Mouse (Mus musculus) liver, postnatal 0 days (tissue): ENCODE measurements at regions not wholly inside any gene's neighbourhood (a gene's known extent, or its start where the extent isn't known, plus 50 kb on each side); places are given as distances from the start of the nearest gene placed in this dataset.

Source experiments
- ATAC-seq: fragments of 200-750 bp; cut with Nextera tagmentation; 2 replicates; pipeline ENCODE4 v1.8.0; 2017; ENCODE audit warnings: mild to moderate bottlenecking, moderate library complexity
- DNase-seq: peaks from one replicate; pipeline ENCODE4 v3.0.0-alpha.2; 2016
- H3K27ac ChIP-seq: fragments of 300-500 bp; sonication (generic); 2 replicates; pipeline ENCODE4 v1.5.1; 2014; ENCODE audit warnings: antibody characterized with exemption, moderate library complexity, mild to moderate bottlenecking, low read depth
- H3K27me3 ChIP-seq: fragments of 300-500 bp; sonication (generic); 2 replicates; pipeline ENCODE4 v1.6.1; 2014; ENCODE audit warnings: low read length, control low read depth, mixed read lengths; ENCODE audit not compliant: insufficient read depth
- H3K36me3 ChIP-seq: fragments of 300-500 bp; sonication (generic); replicated peaks from 2 replicates; pipeline ENCODE4 v1.6.1; 2014; ENCODE audit warnings: mild to moderate bottlenecking, control low read depth, low read length, moderate library complexity, mixed read lengths; ENCODE audit not compliant: insufficient read depth
- H3K4me1 ChIP-seq: fragments of 300-500 bp; sonication (generic); 2 replicates; pipeline ENCODE4 v1.6.1; 2014; ENCODE audit warnings: antibody characterized with exemption, mild to moderate bottlenecking, control low read depth; ENCODE audit not compliant: insufficient read depth
- H3K4me2 ChIP-seq: fragments of 300-500 bp; sonication (generic); 2 replicates; pipeline ENCODE4 v1.6.1; 2014; ENCODE audit warnings: low read depth, mild to moderate bottlenecking, low read length, moderate library complexity, mixed read lengths
- H3K4me3 ChIP-seq: fragments of 300-500 bp; sonication (generic); 2 replicates; pipeline ENCODE4 v1.5.1; 2014; ENCODE audit warnings: low read depth, low read length
- H3K9ac ChIP-seq: fragments of 300-500 bp; sonication (generic); replicated peaks from 2 replicates; pipeline ENCODE4 v1.6.1; 2014; ENCODE audit warnings: mild to moderate bottlenecking, moderate library complexity
- H3K9me3 ChIP-seq: fragments of 300-500 bp; sonication (generic); 2 replicates; pipeline ENCODE4 v1.6.1; 2016; ENCODE audit warnings: mild to moderate bottlenecking, control low read depth, low read length, mixed read lengths
- CTCF ChIP-seq: sonication (generic); IDR thresholded peaks from 2 replicates; pipeline ENCODE4 v1.5.1; 2016; ENCODE audit warnings: antibody characterized with exemption, low read depth
- EP300 ChIP-seq: IDR thresholded peaks from 2 replicates; pipeline ENCODE4 v1.6.1; 2016; ENCODE audit warnings: antibody characterized with exemption, low read depth, mild to moderate bottlenecking
- WGBS: fragments of 180-500 bp; shearing (Covaris S2); extraction: QIAGEN DNeasy Blood & Tissue Kit; methylation state at CpG from one replicate; pipeline ENCODE4 v1.1.7; 2014; ENCODE audit not compliant: insufficient replicate concordance; 5-methylcytosine and 5-hydroxymethylcytosine counted together

- Histone ChIP-seq H3K4me3 (no peak overlapping the region), H3K4me1 (no peaks in the 10 kb centered on the region), H3K27me3 (no peaks in the 10 kb centered on the region), H3K4me2 (no peak overlapping the region), H3K9ac (no peak overlapping the region), H3K27ac (no peak overlapping the region), H3K36me3 (no peaks in the 10 kb centered on the region), H3K9me3 (no peaks in the 10 kb centered on the region)
- WGBS, result 65% methylated on average over 9 of the region's 9 CpGs
- no peak for ATAC-seq
- no peak for TF ChIP-seq EP300
- TF ChIP-seq CTCF, result no peak
- no peak for DNase-seq
These were observed 237.0 kb downstream of the Dact1 start for GRCm38 (mm10) chr12:71546523-71547265.

- ATAC-seq (no peak), DNase-seq (no peak)
- H3K9me3 ChIP-seq, result no peaks in the 10 kb centered on the region
- TF ChIP-seq CTCF, result no peak
- TF ChIP-seq EP300, result no peak
- no peak overlapping the region for H3K27ac ChIP-seq
- 58% methylated on average over 6 of the region's 6 CpGs for WGBS
- no peaks in the 10 kb centered on the region for H3K27me3 ChIP-seq
- no peak overlapping the region for H3K9ac ChIP-seq
- H3K36me3 ChIP-seq, result no peaks in the 10 kb centered on the region
- no peak overlapping the region for H3K4me2 ChIP-seq
- no peaks in the 10 kb centered on the region for H3K4me1 ChIP-seq
- no peak overlapping the region for H3K4me3 ChIP-seq
These were observed 239.7 kb downstream of the Dact1 start for GRCm38 (mm10) chr12:71549336-71549735.

GRCm38 (mm10) chr12:71554212-71554611, 244.5 kb downstream of the Dact1 start:
- Histone ChIP-seq H3K4me1 (no peaks in the 10 kb centered on the region), H3K9me3 (no peaks in the 10 kb centered on the region), H3K9ac (no peak overlapping the region), H3K4me3 (no peak overlapping the region), H3K27ac (no peak overlapping the region), H3K36me3 (no peaks in the 10 kb centered on the region), H3K27me3 (no peaks in the 10 kb centered on the region), H3K4me2 (no peak overlapping the region)
- DNase-seq, result no peak
- ATAC-seq, result no peak
- 52% methylated on average over 2 of the region's 2 CpGs for WGBS
- TF ChIP-seq EP300 (no peak), CTCF (no peak)

GRCm38 (mm10) chr12:71561259-71561658, 251.6 kb downstream of the Dact1 start:
- H3K36me3 ChIP-seq, result no peaks in the 10 kb centered on the region
- H3K4me1 ChIP-seq, result no peaks in the 10 kb centered on the region
- no peak for TF ChIP-seq EP300
- no peak for TF ChIP-seq CTCF
- DNase-seq, result no peak
- H3K9ac ChIP-seq, result no peak overlapping the region
- no peak for ATAC-seq
- 66% methylated on average over 7 of the region's 7 CpGs for WGBS
- H3K27ac ChIP-seq, result no peak overlapping the region
- H3K27me3 ChIP-seq, result no peaks in the 10 kb centered on the region
- H3K9me3 ChIP-seq, result no peaks in the 10 kb centered on the region
- no peak overlapping the region for H3K4me3 ChIP-seq
- no peak overlapping the region for H3K4me2 ChIP-seq

- Histone ChIP-seq H3K27me3 (no peaks in the 10 kb centered on the region), H3K27ac (no peak overlapping the region), H3K36me3 (no peaks in the 10 kb centered on the region), H3K4me2 (no peak overlapping the region), H3K4me3 (no peak overlapping the region), H3K4me1 (no peaks in the 10 kb centered on the region), H3K9me3 (no peaks in the 10 kb centered on the region), H3K9ac (no peak overlapping the region)
- no peak for TF ChIP-seq CTCF
- TF ChIP-seq EP300, result no peak
- 73% methylated on average over 8 of the region's 8 CpGs for WGBS
- ATAC-seq (no peak), DNase-seq (no peak)
These were observed 252.4 kb downstream of the Dact1 start for GRCm38 (mm10) chr12:71561918-71562572.

- Histone ChIP-seq H3K4me2 (no peak overlapping the region), H3K9ac (no peak overlapping the region), H3K4me3 (no peak overlapping the region), H3K36me3 (no peaks in the 10 kb centered on the region), H3K27ac (no peak overlapping the region), H3K27me3 (no peaks in the 10 kb centered on the region), H3K4me1 (no peaks in the 10 kb centered on the region), H3K9me3 (no peaks in the 10 kb centered on the region)
- no peak for ATAC-seq
- TF ChIP-seq EP300 (no peak), CTCF (no peak)
- DNase-seq, result no peak
- 64% methylated on average over 4 of the region's 4 CpGs for WGBS
These were observed 253.5 kb downstream of the Dact1 start for GRCm38 (mm10) chr12:71563219-71563618.
